Mouse (Mus musculus): Measurements from ENCODE around the gene Gramd1b. TPM values are rescaled to one million over a fixed set of nuclear protein-coding genes. Genes with fewer than 3 reads are reported as not detected.

Gene Gramd1b
- polyA plus RNA-seq, 1 experiment from 2014 or later, result 5.8 TPM

DNA sequence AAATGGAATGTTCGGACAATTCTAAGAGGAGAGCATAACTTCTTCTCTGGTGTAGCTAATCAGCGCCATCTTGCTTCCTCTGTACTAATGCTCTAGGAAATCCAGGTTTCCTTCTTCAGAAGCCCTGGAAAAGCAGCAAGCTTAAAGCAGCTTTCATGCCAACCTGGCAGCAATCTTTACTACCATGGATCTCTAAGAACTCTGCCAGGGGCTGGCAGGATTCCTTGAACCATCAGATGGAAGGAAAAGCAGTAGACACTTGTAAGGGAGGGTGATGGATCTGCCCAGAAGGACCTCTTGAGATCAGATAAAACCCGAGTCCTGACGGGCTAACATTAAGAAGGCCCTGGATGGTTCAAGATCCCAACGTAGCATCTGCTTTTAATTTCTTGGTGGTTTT is 234.9 kb downstream of the Gramd1b start:
- DNase-seq (ENCODE audit: low read depth, low spot score) (no peak), ATAC-seq (no peak)
- ChIA-PET POLR2A (interaction anchor here (0.5 kb wide), 1 partner anchor 158 kb away, joined by 3 read pairs; no protein-coding TSS in a partner anchor), CTCF (no interaction called here)
- in situ Hi-C loops (cut with MboI; ENCODE audit: low pct_unique_long_range_greater_than_20kb), result no loop called here
- no peaks in the 10 kb centered on the region for H3K27me3 ChIP-seq
- no peak for TF ChIP-seq CTCF (IDR thresholded peaks at IDR 0.05)

DNA sequence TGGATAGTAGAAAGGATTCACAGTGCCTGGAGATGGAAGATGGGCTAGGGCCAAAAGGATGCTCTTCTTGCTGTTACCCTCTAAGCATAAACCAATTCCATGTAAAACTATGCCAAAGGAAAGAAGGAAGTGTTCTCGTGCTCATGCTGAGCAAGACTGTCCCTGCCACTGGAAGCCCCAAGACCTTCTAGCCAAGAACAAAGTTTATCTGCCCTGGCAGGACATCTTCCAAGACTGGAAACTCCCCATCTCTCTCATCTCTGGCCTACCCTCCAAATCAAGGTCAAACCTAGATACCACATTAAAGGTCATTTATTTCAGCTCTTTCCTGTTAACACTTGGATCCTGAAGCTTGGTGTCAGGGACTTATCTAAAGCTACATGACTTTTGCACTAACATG is 236.3 kb downstream of the Gramd1b start:
- no peaks in the 10 kb centered on the region for H3K27me3 ChIP-seq
- POLR2A ChIA-PET, result no interaction called here
- DNase-seq (ENCODE audit: low read depth, low spot score) (no peak), ATAC-seq (no peak)
- in situ Hi-C loops (cut with MboI; ENCODE audit: low pct_unique_long_range_greater_than_20kb), result no loop called here
- TF ChIP-seq CTCF (IDR thresholded peaks at IDR 0.05), result no peak
- CTCF ChIA-PET, result interaction anchor here (1.9 kb wide), 1 partner anchor 67 kb away, joined by 4 read pairs; no protein-coding TSS in a partner anchor

DNA sequence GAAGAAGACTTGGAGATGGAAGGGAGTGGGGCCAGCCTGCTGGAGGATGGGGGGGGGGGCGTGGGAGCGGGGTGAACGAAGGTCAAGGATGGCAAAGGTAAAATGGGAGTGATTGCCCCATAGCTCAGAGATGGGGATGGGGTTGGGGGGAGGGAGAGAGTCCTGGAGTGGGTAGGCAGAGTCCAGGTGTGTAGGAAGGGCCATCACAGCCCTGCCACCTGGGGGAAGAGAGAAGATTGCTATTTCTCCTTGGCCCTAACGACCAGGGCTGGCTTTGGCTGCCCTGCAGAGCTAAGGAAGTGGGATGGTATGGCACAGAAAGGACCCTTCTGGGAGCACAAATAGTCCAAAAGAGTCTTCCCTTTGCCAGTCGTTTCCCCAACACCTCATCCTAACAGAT is 237.0 kb downstream of the Gramd1b start:
- ChIA-PET CTCF (interaction anchor here (1.9 kb wide), 1 partner anchor 66 kb away, joined by 4 read pairs; no protein-coding TSS in a partner anchor), POLR2A (no interaction called here)
- H3K27me3 ChIP-seq, result no peaks in the 10 kb centered on the region
- in situ Hi-C loops (cut with MboI; ENCODE audit: low pct_unique_long_range_greater_than_20kb), result no loop called here
- DNase-seq (ENCODE audit: low read depth, low spot score) (no peak), ATAC-seq (no peak)
- no peak for TF ChIP-seq CTCF (IDR thresholded peaks at IDR 0.05)

DNA sequence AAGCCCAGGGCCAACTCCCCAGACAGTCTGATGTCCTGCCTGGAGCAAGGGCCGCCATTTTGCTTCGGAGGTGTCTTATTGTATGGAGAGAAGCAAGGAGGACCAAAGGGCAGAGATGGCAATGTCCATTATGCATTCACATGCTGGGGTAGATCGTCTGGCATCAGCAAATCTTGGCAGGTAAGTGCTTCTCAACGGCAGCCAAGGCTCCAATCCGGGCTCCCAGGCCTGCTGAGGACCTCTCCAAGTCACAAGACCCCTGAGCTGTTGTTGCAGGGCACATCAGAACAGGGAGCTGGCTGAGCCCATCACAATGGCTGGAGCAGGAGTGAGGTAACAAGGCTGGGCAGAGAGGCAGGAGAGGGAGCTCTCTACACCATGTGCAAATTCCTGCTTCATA is 237.4 kb downstream of the Gramd1b start:
- no peak for DNase-seq (ENCODE audit: low read depth, low spot score)
- no peak for ATAC-seq
- ChIA-PET POLR2A (no interaction called here), CTCF (no interaction called here)
- in situ Hi-C loops (cut with MboI; ENCODE audit: low pct_unique_long_range_greater_than_20kb), result no loop called here
- TF ChIP-seq CTCF (IDR thresholded peaks at IDR 0.05), result no peak
- no peaks in the 10 kb centered on the region for H3K27me3 ChIP-seq

DNA sequence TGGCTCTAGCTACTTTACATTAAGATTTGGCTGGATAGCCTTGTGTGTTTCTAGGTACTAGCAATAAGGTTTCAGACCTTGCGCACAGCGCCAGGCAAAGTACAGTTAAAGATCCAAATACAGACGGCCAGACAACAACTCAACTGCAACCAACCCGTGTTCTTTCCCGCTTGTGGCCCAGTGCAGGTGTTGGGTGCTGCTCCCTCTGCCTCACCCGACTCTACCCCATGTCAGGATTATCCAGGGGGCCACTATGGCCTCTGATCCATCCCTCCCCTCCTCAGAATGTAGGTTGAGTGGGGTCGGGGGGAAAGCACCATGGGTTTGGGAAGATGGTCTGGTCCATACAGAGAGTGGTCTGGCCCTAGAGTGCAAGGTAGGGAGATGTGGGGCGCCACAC is 237.9 kb downstream of the Gramd1b start:
- ChIA-PET POLR2A (no interaction called here), CTCF (no interaction called here)
- in situ Hi-C loops (cut with MboI; ENCODE audit: low pct_unique_long_range_greater_than_20kb), result no loop called here
- DNase-seq (ENCODE audit: low read depth, low spot score) (no peak), ATAC-seq (no peak)
- H3K27me3 ChIP-seq, result no peaks in the 10 kb centered on the region
- TF ChIP-seq CTCF (IDR thresholded peaks at IDR 0.05), result no peak

DNA sequence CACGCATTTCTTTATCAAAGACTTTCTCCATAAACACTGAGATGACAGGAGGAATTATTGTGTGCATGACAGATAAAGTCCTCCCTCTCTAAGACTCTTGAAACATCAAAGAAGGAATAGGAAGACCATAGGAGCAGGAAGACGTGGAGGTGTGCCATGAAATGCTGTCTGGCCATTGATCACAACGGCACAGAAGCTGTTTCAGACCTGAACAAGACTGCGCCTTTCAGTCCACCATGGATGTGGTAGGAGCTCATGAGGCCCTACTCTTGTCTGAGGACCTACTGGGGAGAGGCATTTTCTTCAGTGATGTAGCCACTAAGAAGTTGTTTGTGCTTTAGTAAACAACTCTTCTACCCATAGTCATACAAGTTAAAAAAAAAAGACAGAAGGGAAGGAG is 238.7 kb downstream of the Gramd1b start:
- ChIA-PET CTCF (no interaction called here), POLR2A (no interaction called here)
- no peaks in the 10 kb centered on the region for H3K27me3 ChIP-seq
- TF ChIP-seq CTCF (IDR thresholded peaks at IDR 0.05), result no peak
- in situ Hi-C loops (cut with MboI; ENCODE audit: low pct_unique_long_range_greater_than_20kb), result no loop called here
- no peak for ATAC-seq
- DNase-seq (ENCODE audit: low read depth, low spot score), result no peak

DNA sequence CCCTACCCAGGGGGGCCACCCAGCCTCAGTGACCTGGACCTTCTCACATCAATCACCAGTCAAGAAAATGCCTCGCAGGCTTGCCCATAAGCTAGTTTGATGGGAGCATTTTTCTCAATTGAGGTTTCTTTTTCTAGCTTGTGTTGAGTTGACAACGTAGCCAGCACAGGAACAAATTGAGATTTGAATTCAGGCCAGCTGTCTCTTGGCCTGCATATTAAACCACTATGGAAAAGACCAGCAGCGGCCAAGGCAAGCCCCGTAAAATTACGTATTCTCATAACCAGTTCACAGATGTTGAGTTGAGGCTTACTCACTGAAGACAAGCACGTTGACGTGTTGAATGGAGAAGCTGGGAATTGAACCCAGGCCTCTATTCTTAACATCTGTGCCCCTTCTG is 248.2 kb downstream of the Gramd1b start:
- CTCF ChIA-PET, result no interaction called here

DNA sequence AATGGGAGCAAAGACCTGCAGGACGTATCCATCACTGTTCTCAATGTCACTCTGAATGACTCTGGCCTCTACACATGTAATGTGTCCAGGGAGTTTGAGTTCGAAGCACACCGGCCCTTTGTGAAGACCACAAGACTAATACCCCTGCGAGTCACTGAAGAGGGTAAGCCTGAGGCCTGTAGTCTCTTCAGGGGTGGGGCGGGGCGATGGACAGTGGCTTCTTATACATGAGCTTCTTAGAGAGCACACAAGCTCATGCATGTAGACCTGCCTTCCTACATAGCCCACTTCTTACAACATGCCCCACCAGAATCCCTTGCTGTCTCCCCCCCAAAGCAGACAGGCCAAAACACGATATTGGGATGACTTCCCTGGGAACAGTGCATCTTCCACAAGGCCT is 251.7 kb downstream of the Gramd1b start:
- no peak for TF ChIP-seq CTCF (IDR thresholded peaks at IDR 0.05)
- POLR2A ChIA-PET, result interaction anchor here (1.1 kb wide), 1 partner anchor 12 kb away, joined by 3 read pairs; no protein-coding TSS in a partner anchor
- ATAC-seq (no peak), DNase-seq (ENCODE audit: low read depth, low spot score) (no peak)
- no peaks in the 10 kb centered on the region for H3K27me3 ChIP-seq
- in situ Hi-C loops (cut with MboI; ENCODE audit: low pct_unique_long_range_greater_than_20kb), result no loop called here
- CTCF ChIA-PET, result no interaction called here

More for the DNA sequence above, 248.2 kb downstream of the Gramd1b start:
- no peak for ATAC-seq
- POLR2A ChIA-PET, result no interaction called here
- in situ Hi-C loops (cut with MboI; ENCODE audit: low pct_unique_long_range_greater_than_20kb), result no loop called here
- no peak for DNase-seq (ENCODE audit: low read depth, low spot score)
- TF ChIP-seq CTCF (IDR thresholded peaks at IDR 0.05), result no peak
- H3K27me3 ChIP-seq, result no peaks in the 10 kb centered on the region

DNA sequence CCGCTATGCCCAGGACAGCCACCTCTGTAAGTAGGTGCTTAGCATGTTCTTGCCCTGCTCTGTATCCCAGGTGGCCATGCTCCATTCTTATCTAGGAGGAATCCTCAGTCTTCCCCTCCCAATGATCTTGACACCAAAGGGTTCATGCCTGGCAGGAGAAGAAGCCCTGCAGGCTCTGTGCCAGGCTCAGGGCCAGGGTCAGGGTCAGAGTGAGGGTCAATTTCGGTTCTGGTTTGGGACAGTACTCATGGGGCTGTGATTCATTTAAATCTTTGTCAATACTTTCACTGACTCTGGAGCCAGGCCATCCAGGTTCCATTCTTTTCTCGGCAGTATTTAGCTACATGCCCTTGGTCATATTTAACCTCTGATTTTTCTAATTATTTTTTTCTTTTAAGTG is 253.5 kb downstream of the Gramd1b start:
- in situ Hi-C loops (cut with MboI; ENCODE audit: low pct_unique_long_range_greater_than_20kb), result no loop called here
- H3K27me3 ChIP-seq, result no peaks in the 10 kb centered on the region
- ATAC-seq (no peak), DNase-seq (ENCODE audit: low read depth, low spot score) (no peak)
- TF ChIP-seq CTCF (IDR thresholded peaks at IDR 0.05), result no peak
- ChIA-PET POLR2A (no interaction called here), CTCF (no interaction called here)

DNA sequence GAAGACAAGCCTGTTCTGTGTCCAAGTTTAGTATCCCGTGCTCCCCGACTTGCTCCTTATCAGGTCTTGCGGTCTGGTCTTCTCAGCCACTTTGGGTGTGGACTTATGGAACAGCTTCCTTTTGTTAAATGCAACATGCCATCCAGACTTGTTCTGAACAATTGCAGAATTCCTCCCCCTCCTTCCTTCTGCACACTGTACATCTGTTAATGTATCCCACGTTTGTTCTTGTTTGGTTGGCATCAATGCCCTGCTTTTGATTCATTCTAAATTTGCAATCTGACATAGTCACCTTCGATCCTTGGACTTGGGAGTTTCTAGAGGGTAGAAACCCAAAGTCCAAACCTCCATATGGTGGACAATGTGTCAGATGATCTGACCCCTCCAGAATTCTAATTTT is 255.3 kb downstream of the Gramd1b start:
- ATAC-seq (no peak), DNase-seq (ENCODE audit: low read depth, low spot score) (no peak)
- no peaks in the 10 kb centered on the region for H3K27me3 ChIP-seq
- POLR2A ChIA-PET, result no interaction called here
- in situ Hi-C loops (cut with MboI; ENCODE audit: low pct_unique_long_range_greater_than_20kb), result no loop called here
- no peak for TF ChIP-seq CTCF (IDR thresholded peaks at IDR 0.05)
- CTCF ChIA-PET, result no interaction called here

DNA sequence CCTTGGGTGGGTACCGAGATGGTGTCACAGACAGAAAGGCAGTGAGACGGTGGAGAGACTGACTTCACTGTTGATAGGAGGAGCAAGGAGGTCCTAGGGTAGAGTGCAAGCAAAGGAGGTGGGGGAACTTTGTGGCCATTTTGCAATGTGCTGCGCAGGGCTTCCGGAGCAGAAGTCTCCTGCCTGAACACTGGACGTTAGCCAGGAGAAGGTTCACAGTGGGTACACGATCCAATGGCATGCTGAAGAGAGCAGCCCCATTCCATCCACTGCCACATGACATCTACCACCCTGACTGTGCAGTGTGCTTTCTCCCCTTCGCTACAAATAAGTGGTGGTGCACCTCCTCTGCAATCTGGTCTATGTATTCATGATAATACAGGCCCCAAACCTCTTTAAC is 258.4 kb downstream of the Gramd1b start:
- CTCF ChIA-PET, result no interaction called here
- in situ Hi-C loops (cut with MboI; ENCODE audit: low pct_unique_long_range_greater_than_20kb), result no loop called here
- DNase-seq (ENCODE audit: low read depth, low spot score), result no peak
- ATAC-seq, result no peak
- no peak for TF ChIP-seq CTCF (IDR thresholded peaks at IDR 0.05)
- H3K27me3 ChIP-seq, result no peaks in the 10 kb centered on the region
- POLR2A ChIA-PET, result no interaction called here

DNA sequence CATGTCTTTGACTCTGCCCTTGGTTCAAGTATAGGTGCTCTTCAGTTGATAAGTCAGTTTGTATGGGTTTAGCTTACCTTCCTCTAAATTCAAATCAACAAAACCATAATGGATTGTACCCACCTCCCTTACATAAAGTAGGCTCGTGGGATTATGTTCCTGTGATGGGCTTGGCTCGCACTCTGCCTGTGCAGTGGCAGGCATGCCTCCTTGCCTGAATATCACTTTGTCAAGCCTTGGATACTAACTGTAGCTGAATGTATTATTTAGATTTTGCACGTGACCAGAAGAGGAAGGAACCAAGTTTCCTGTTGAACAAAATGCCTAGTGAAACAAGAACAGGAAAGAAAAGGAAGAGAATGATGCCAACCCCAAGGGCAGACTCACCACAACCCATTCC is 260.1 kb downstream of the Gramd1b start:
- POLR2A ChIA-PET, result no interaction called here
- TF ChIP-seq CTCF (IDR thresholded peaks at IDR 0.05), result no peak

More for the DNA sequence above, 260.1 kb downstream of the Gramd1b start:
- H3K27me3 ChIP-seq, result no peaks in the 10 kb centered on the region
- no peak for ATAC-seq
- DNase-seq (ENCODE audit: low read depth, low spot score), result no peak
- in situ Hi-C loops (cut with MboI; ENCODE audit: low pct_unique_long_range_greater_than_20kb), result no loop called here
- CTCF ChIA-PET, result interaction anchor here (1.1 kb wide), 1 partner anchor 10 kb away, joined by 3 read pairs; no protein-coding TSS in a partner anchor
